Comparison of ENCODE assay signal across 9 mouse cellular contexts in genomic region chr4:119245556-119245955, GRCm38 (mm10). TPM values are rescaled to one million over a fixed set of nuclear protein-coding genes. Genes with fewer than 3 reads are reported as not detected.
DNase-seq lines count a peak whose midpoint lies in the region; ATAC-seq and TF ChIP-seq lines count a peak whose summit lies in the region.
"Had no signal": no experiment of that assay in that cellular context is flagged by ENCODE, and none has a peak within 500 bp of the region (broad histone marks: within the 10 kb centered on the region; RNA-seq: fewer than 3 reads in every experiment).

No protein-coding gene starts in this region.

- ATAC-seq in stomach, postnatal 0 days (ENCODE audit: low FRiP score, low TSS enrichment) = peak; percentile 6; the same call in 1 of the 2 replicates
- no peak for ATAC-seq in liver, postnatal 0 days

- intact Hi-C loops in left cerebral cortex, postnatal 25 days (cut with DNase I) = loop anchor here (10.0 kb wide), 3 partner anchors 219 to 419 kb away; partner anchors contain the start of genes Foxj3 and Frg2f1

- no peaks in the 10 kb centered on the region for H3K27me3 ChIP-seq in cerebellum, adult 2 months (ENCODE audit: control insufficient read depth, insufficient read depth, low read length)
- H3K27me3 ChIP-seq in stomach, postnatal 0 days (ENCODE audit: control insufficient read depth, insufficient read depth, low read length) = no peaks in the 10 kb centered on the region
- no peaks in the 10 kb centered on the region for H3K27me3 ChIP-seq in liver, postnatal 0 days (ENCODE audit: insufficient read depth, low read length)
- H3K27me3 ChIP-seq: neural tube, embryonic 12.5 days had no signal

- H3K36me3 ChIP-seq in stomach, postnatal 0 days (ENCODE audit: control insufficient read depth, insufficient read depth, low read length) = peaks cover 5% of the 10 kb centered on the region; the same call in 1 of the 2 replicates
- H3K36me3 ChIP-seq in liver, postnatal 0 days (replicated peaks; ENCODE audit: insufficient read depth, low read length) = peaks cover 7% of the 10 kb centered on the region

- DNase-seq in cerebellum, adult 2 months = peak; percentile 44 to 52
- DNase-seq in cerebellum, adult 9-10 months = no peak
- peak; percentile 59 for DNase-seq in urinary bladder, postnatal 14 days (ENCODE audit: low spot score)
- no peak for DNase-seq in urinary bladder, postnatal 25 days (ENCODE audit: low spot score)
- DNase-seq in left cerebral cortex, postnatal 25 days (ENCODE audit: low spot score in 2 of 2) = peak; percentile 45 to 90
- peak; percentile 34 for DNase-seq in stomach, postnatal 0 days (ENCODE audit: low spot score)
- DNase-seq in liver, postnatal 0 days = no peak
- no peak for DNase-seq in urinary bladder, adult 2 months (ENCODE audit: low spot score)

- WGBS in cerebellum, adult 2 months = 20% methylated on average over 7 of the region's 7 CpGs
- WGBS in stomach, postnatal 0 days = 42% methylated on average over 7 of the region's 7 CpGs
- WGBS in liver, postnatal 0 days (ENCODE audit: insufficient replicate concordance) = 78% methylated on average over 7 of the region's 7 CpGs

- no peak overlapping the region for H3K4me3 ChIP-seq in cerebellum, adult 2 months (replicated peaks; ENCODE audit: insufficient read depth, low read depth, low read length)
- H3K4me3 ChIP-seq in stomach, postnatal 0 days (ENCODE audit: low read depth, low read length) = no peak overlapping the region
- H3K4me3 ChIP-seq in liver, postnatal 0 days (ENCODE audit: low read depth, low read length) = no peak overlapping the region
- H3K4me3 ChIP-seq: neural tube, embryonic 12.5 days had no signal

- peaks cover 19% of the 10 kb centered on the region for H3K4me1 ChIP-seq in cerebellum, adult 2 months (ENCODE audit: control insufficient read depth, insufficient read depth, low read length)
- H3K4me1 ChIP-seq in stomach, postnatal 0 days (replicated peaks; ENCODE audit: control insufficient read depth, insufficient read depth) = no peaks in the 10 kb centered on the region
- no peaks in the 10 kb centered on the region for H3K4me1 ChIP-seq in liver, postnatal 0 days (ENCODE audit: insufficient read depth)

- no peak for TF ChIP-seq POLR2A in cerebellum, adult 2 months (IDR thresholded peaks at IDR 0.05; ENCODE audit: borderline replicate concordance, insufficient read depth, low read length)

- no peak overlapping the region for H3K27ac ChIP-seq in cerebellum, adult 2 months (ENCODE audit: insufficient read depth, low read length)
- H3K27ac ChIP-seq in stomach, postnatal 0 days (replicated peaks) = no peak overlapping the region; the same call in 1 of the 2 replicates
- H3K27ac ChIP-seq in liver, postnatal 0 days (ENCODE audit: low read depth) = no peak overlapping the region
- H3K27ac ChIP-seq: neural tube, embryonic 12.5 days had no signal

- TF ChIP-seq EP300 in stomach, postnatal 0 days (optimal IDR thresholded peaks at IDR 0.05) = no peak
- no peak for TF ChIP-seq EP300 in liver, postnatal 0 days (IDR thresholded peaks at IDR 0.05; ENCODE audit: low read depth)

- no peak overlapping the region for H3K9ac ChIP-seq in stomach, postnatal 0 days (ENCODE audit: low read length)
- no peak overlapping the region for H3K9ac ChIP-seq in liver, postnatal 0 days (replicated peaks)
- H3K9ac ChIP-seq: neural tube, embryonic 12.5 days had no signal

- no peak overlapping the region for H3K4me2 ChIP-seq in stomach, postnatal 0 days (replicated peaks; ENCODE audit: low read depth)
- H3K4me2 ChIP-seq in liver, postnatal 0 days (ENCODE audit: low read depth, low read length) = no peak overlapping the region
- H3K4me2 ChIP-seq: neural tube, embryonic 12.5 days had no signal

- H3K9me3 ChIP-seq in stomach, postnatal 0 days (ENCODE audit: control insufficient read depth, low read length) = no peaks in the 10 kb centered on the region
- H3K9me3 ChIP-seq in liver, postnatal 0 days (ENCODE audit: low read length) = no peaks in the 10 kb centered on the region
- H3K9me3 ChIP-seq: neural tube, embryonic 12.5 days had no signal

- no peak for TF ChIP-seq CTCF in cerebellum, adult 2 months (IDR thresholded peaks at IDR 0.05; ENCODE audit: borderline replicate concordance, insufficient read depth, low read depth, low read length)
- TF ChIP-seq CTCF in stomach, postnatal 0 days (IDR thresholded peaks at IDR 0.05; ENCODE audit: low read depth) = no peak
- TF ChIP-seq CTCF in liver, postnatal 0 days (IDR thresholded peaks at IDR 0.05; ENCODE audit: low read depth) = no peak

RNA-seq across cellular contexts. Expression of gene Cldn19, which starts 9.7 kb away (rescaled TPM):
- 0.20 and 0.32 TPM in 2 replicates for polyA plus RNA-seq in cerebellum, adult 2 months (2012; rRNA removed)
- total RNA-seq in left cerebral cortex, postnatal 25 days (2021) = under 1 TPM; 0.43 to 0.44 TPM
- polyA plus RNA-seq in stomach, postnatal 0 days (2015; fragmentation: Nextera tagmentation; extraction: Ambion mirVana) = 0.07 TPM in 1 of 2 replicates, not detected in the other
- not detected in 2 replicates for polyA plus RNA-seq in liver, postnatal 0 days (2015; fragmentation: Nextera tagmentation; extraction: Ambion mirVana)
- polyA plus RNA-seq in urinary bladder, adult 2 months (2012; rRNA removed) = 0.54 and 0.59 TPM in 2 replicates

RNA-seq across cellular contexts. Expression of gene P3h1, which starts 12.8 kb away (rescaled TPM):
- 12.3 and 14.7 TPM in 2 replicates for polyA plus RNA-seq in cerebellum, adult 2 months (2012; rRNA removed)
- 1 to 10 TPM; 6.5 to 6.9 TPM for total RNA-seq in left cerebral cortex, postnatal 25 days (2021)
- 17.0 and 19.7 TPM in 2 replicates for polyA plus RNA-seq in stomach, postnatal 0 days (2015; fragmentation: Nextera tagmentation; extraction: Ambion mirVana)
- polyA plus RNA-seq in liver, postnatal 0 days (2015; fragmentation: Nextera tagmentation; extraction: Ambion mirVana) = 11.8 and 12.1 TPM in 2 replicates
- 30.1 and 30.6 TPM in 2 replicates for polyA plus RNA-seq in urinary bladder, adult 2 months (2012; rRNA removed)

RNA-seq across cellular contexts. Expression of gene AU022252, which starts 13.0 kb away (rescaled TPM):
- polyA plus RNA-seq in cerebellum, adult 2 months (2012; rRNA removed) = 10.7 and 11.9 TPM in 2 replicates
- 10 to 100 TPM; 33.4 to 34.2 TPM for total RNA-seq in left cerebral cortex, postnatal 25 days (2021)
- 15.6 and 16.9 TPM in 2 replicates for polyA plus RNA-seq in stomach, postnatal 0 days (2015; fragmentation: Nextera tagmentation; extraction: Ambion mirVana)
- 26.6 and 27.8 TPM in 2 replicates for polyA plus RNA-seq in liver, postnatal 0 days (2015; fragmentation: Nextera tagmentation; extraction: Ambion mirVana)
- polyA plus RNA-seq in urinary bladder, adult 2 months (2012; rRNA removed) = 8.8 TPM in 2 replicates

RNA-seq across cellular contexts. Expression of gene Tmem269, which starts 27.5 kb away (rescaled TPM):
- polyA plus RNA-seq in cerebellum, adult 2 months (2012; rRNA removed) = 0.82 and 0.92 TPM in 2 replicates
- total RNA-seq in left cerebral cortex, postnatal 25 days (2021) = under 1 TPM; 0.50 to 0.64 TPM
- 0.07 and 0.10 TPM in 2 replicates for polyA plus RNA-seq in stomach, postnatal 0 days (2015; fragmentation: Nextera tagmentation; extraction: Ambion mirVana)
- polyA plus RNA-seq in liver, postnatal 0 days (2015; fragmentation: Nextera tagmentation; extraction: Ambion mirVana) = not detected in 2 replicates
- polyA plus RNA-seq in urinary bladder, adult 2 months (2012; rRNA removed) = 0.29 and 0.43 TPM in 2 replicates

RNA-seq across cellular contexts. Expression of gene Ybx1, which starts 48.8 kb away (rescaled TPM):
- 182 and 189 TPM in 2 replicates for polyA plus RNA-seq in cerebellum, adult 2 months (2012; rRNA removed)
- 100 to 1,000 TPM; 218 to 230 TPM for total RNA-seq in left cerebral cortex, postnatal 25 days (2021)
- polyA plus RNA-seq in stomach, postnatal 0 days (2015; fragmentation: Nextera tagmentation; extraction: Ambion mirVana) = 330 and 339 TPM in 2 replicates
- polyA plus RNA-seq in liver, postnatal 0 days (2015; fragmentation: Nextera tagmentation; extraction: Ambion mirVana) = 170 and 207 TPM in 2 replicates
- polyA plus RNA-seq in urinary bladder, adult 2 months (2012; rRNA removed) = 312 and 444 TPM in 2 replicates

Comparison
In these comparisons a context has a peak if more than half of its experiments do, and no peak if none do; other contexts are left out.
1. DNase-seq: peak in cerebellum, adult 2 months (2 of 2), urinary bladder, postnatal 14 days (single experiment), left cerebral cortex, postnatal 25 days (2 of 2) and stomach, postnatal 0 days (single experiment); none in cerebellum, adult 9-10 months (single experiment), urinary bladder, postnatal 25 days (single experiment), liver, postnatal 0 days (single experiment) and urinary bladder, adult 2 months (single experiment).